Mouse (Mus musculus) mammary gland, adult 2 months (tissue): ENCODE data around the gene Tas2r109. TPM values are rescaled to one million over a fixed set of nuclear protein-coding genes. Genes with fewer than 3 reads are reported as not detected.

Source experiments
- polyA plus RNA-seq: library from polyadenylated mRNA; depleted of rRNA; stranded (reverse); fragments of >200 nt; gene quantifications from 2 replicates; pipeline ENCODE4 v1.2.3, GENCODE M21; 2012; ENCODE audit warnings: low replicate concordance; rRNA removed

Tas2r109 gene
- polyA plus RNA-seq: not detected in 2 replicates

GRCm38 (mm10) chr6:132980865-132981264 is at the start of gene Tas2r109:
Gene Tas2r109, minus strand, starts transcription at chr6:132980965.

DNA sequence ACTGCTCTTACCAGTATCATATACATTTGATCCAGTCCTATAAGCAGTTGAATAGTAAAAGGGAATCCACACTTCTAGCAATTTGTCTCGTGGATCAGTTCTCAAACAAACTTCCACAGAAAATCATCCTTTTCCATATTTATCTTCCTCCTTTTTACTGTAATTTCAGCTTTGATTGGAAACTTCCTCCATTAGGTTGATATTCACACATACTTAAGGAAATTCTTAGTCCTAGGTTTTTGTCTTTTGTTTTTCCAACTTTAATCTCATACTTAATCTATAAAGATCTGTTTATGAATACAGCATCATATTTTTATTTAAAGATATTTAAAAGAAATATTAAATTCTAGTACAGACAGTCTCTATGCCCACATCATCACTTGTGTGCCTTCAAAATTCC is 22.9 kb downstream of the Tas2r109 start, which contains the start of gene Tas2r131:
TSS of gene Tas2r131 (minus strand) at position 101 of the 400 bp plus-strand sequence.

GRCm38 (mm10) chr6:132950802-132951201 is 30.0 kb downstream of the Tas2r109 start, which contains the start of gene Tas2r129:
Gene Tas2r129, plus strand, starts transcription at chr6:132951102.

Other genes with a start within 250 kb of the Tas2r109 start
- gene Tas2r115, start 242.9 kb downstream of the Tas2r109 start, polyA plus RNA-seq: not detected in 2 replicates
- not detected in 2 replicates for gene Tas2r124, start 226.2 kb downstream of the Tas2r109 start, polyA plus RNA-seq
- gene Tas2r102, start 218.8 kb downstream of the Tas2r109 start, polyA plus RNA-seq: not detected in 2 replicates
- gene Tas2r136, start 202.8 kb downstream of the Tas2r109 start, polyA plus RNA-seq: not detected in 2 replicates
- gene Tas2r117, start 178.1 kb downstream of the Tas2r109 start, polyA plus RNA-seq: not detected in 2 replicates
- gene Tas2r123, start 133.8 kb downstream of the Tas2r109 start, polyA plus RNA-seq: not detected in 2 replicates
- not detected in 2 replicates for gene Tas2r116, start 125.5 kb downstream of the Tas2r109 start, polyA plus RNA-seq
- not detected in 2 replicates for gene Tas2r110, start 113.0 kb downstream of the Tas2r109 start, polyA plus RNA-seq
- gene Tas2r113, start 88.0 kb downstream of the Tas2r109 start, polyA plus RNA-seq: not detected in 2 replicates
- not detected in 2 replicates for gene Tas2r125, start 71.3 kb downstream of the Tas2r109 start, polyA plus RNA-seq
- not detected in 2 replicates for gene Tas2r129, start 29.9 kb downstream of the Tas2r109 start, polyA plus RNA-seq
- gene Tas2r131, start 23.0 kb downstream of the Tas2r109 start, polyA plus RNA-seq: not detected in 2 replicates
- gene Tas2r103, start 56.1 kb upstream of the Tas2r109 start, polyA plus RNA-seq: not detected in 2 replicates
- gene Tas2r140, start 74.9 kb upstream of the Tas2r109 start, polyA plus RNA-seq: not detected in 2 replicates
- 81.8 and 274 TPM in 2 replicates for gene Smim10l1, start 123.9 kb upstream of the Tas2r109 start, polyA plus RNA-seq